Mouse (Mus musculus) ES-E14 (cell line): ENCODE results near the gene Rgp1.

ENCODE experiments used
- HCFC1 ChIP-seq: IDR thresholded peaks from 2 replicates; pipeline ENCODE4 v1.6.1; 2012; ENCODE audit warnings: low read length, inconsistent platforms, borderline replicate concordance; ENCODE audit not compliant: insufficient read depth
- ZC3H11A ChIP-seq: IDR thresholded peaks from 2 replicates; pipeline ENCODE4 v1.6.1; 2012; ENCODE audit warnings: low read depth, mild to moderate bottlenecking, inconsistent platforms, low read length, borderline replicate concordance

GRCm38 (mm10) chr4:43591543-43591942, 13.0 kb downstream of the Rgp1 start:
- TF ChIP-seq ZC3H11A (no peak), HCFC1 (no peak)
